Mouse (Mus musculus) embryonic fibroblast, embryonic 13.5 days (primary cell): ENCODE measurements around the gene Rps21.

Source experiments
- CTCF ChIP-seq: IDR thresholded peaks from 2 replicates; pipeline ENCODE4 v1.5.1; 2011; ENCODE audit warnings: mild to moderate bottlenecking, control low read depth, low read length, moderate library complexity, borderline replicate concordance; ENCODE audit not compliant: insufficient read depth
- POLR2A ChIP-seq: IDR thresholded peaks from 2 replicates; pipeline ENCODE4 v1.6.1; 2011; ENCODE audit warnings: low read depth, mild to moderate bottlenecking, control low read depth, low read length, moderate library complexity

GRCm38 (mm10) chr2:180302201-180302600, 45.0 kb downstream of the Rps21 start:
- TF ChIP-seq POLR2A: no peak
- no peak for TF ChIP-seq CTCF
